Mouse (Mus musculus): ENCODE results near the gene Rnf151.
"Not testable (repeated sequence)": the region's sequence is repeated elsewhere in the genome, so short reads cannot be mapped to it uniquely, and the experiment has no call there.

Rnf151 gene

GRCm38 (mm10) chr17:24667416-24667815 lies 50.4 kb downstream of the Rnf151 start:
- DNase-seq (ENCODE audit: low spot score in 2 of 2), result peak in 1 of 2 experiments; percentile 61

GRCm38 (mm10) chr17:24667011-24667410 lies 50.9 kb downstream of the Rnf151 start:
- DNase-seq (ENCODE audit: low spot score in 2 of 2), result not testable (repeated sequence)
